Mouse (Mus musculus): ENCODE results near the gene 1700018F24Rik. TPM values are rescaled to one million over a fixed set of nuclear protein-coding genes. Genes with fewer than 3 reads are reported as not detected.
A peak's percentile ranks its signal among the peaks of the same experiment; 100 is the strongest.
"Not testable (repeated sequence)": the region's sequence is repeated elsewhere in the genome, so short reads cannot be mapped to it uniquely, and the experiment has no call there.

1700018F24Rik gene
- polyA plus RNA-seq, 1 experiment: not detected

DNA sequence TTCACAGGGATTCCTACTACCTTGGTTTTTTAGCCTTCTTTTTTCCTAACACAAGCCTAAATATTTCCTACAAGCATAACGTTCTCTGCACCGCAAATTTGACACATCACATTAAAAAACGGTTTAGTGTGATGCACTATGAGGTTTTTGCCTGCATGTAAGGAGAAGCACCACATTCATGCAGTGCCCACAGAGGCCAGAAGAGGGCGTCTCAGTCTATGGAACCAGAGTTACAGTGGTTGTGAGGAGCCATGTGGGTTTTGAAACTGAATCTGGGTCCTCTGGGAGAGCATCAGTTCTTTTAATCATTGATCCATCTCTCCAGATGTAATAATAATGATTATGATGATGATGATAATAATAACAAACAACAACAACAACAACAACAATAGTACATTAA is 1.2 kb upstream of the 1700018F24Rik start:
- no peak overlapping the region for H3K4me3 ChIP-seq (replicated peaks)
- peaks cover 4% of the 10 kb centered on the region for H3K27me3 ChIP-seq (replicated peaks)
- no peaks in the 10 kb centered on the region for H3K36me3 ChIP-seq (replicated peaks; ENCODE audit: low read length)
- peaks cover 8% of the 10 kb centered on the region for H3K9me3 ChIP-seq
- TF ChIP-seq FLI1 (IDR thresholded peaks at IDR 0.05; ENCODE audit: low read length): no peak
- no peak for TF ChIP-seq GATA1 (IDR thresholded peaks at IDR 0.05; ENCODE audit: borderline replicate concordance, low read length)
- H3K4me1 ChIP-seq: no peaks in the 10 kb centered on the region

- H3K4me1 ChIP-seq; H3K27me3 ChIP-seq (replicated peaks); H3K9me3 ChIP-seq; H3K36me3 ChIP-seq (replicated peaks; ENCODE audit: low read length); H3K4me3 ChIP-seq (replicated peaks): not testable (repeated sequence)
Observed at GRCm38 (mm10) chr5:145054187-145054586, 11.4 kb downstream of the 1700018F24Rik start.

DNA sequence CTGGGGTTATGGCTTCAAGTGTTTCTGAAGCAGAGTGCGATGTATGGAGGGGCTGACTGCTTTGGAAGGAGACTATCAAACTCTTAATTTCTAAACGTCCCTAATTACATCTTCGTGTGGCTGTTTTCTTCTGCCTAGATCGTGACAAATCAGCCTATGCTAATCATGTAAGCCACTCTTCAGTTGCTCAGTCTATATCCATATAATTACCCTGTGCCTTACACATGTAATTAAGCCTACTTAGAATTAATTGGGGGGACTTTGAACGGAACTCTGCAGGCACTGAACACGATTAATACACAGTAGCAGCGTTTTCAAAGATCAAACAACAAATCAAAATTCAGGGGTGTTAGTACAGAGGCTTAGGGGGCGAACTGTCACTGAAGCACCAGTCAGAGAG is 15.1 kb downstream of the 1700018F24Rik start:
- H3K9me3 ChIP-seq: peaks cover 5% of the 10 kb centered on the region
- TF ChIP-seq GATA1 (IDR thresholded peaks at IDR 0.05; ENCODE audit: borderline replicate concordance, low read length) (no peak), FLI1 (IDR thresholded peaks at IDR 0.05; ENCODE audit: low read length) (no peak)
- 0 out of 2 replicates have a peak, but pooled peaks cover 3% of the 10 kb centered on the region for H3K4me1 ChIP-seq
- H3K27me3 ChIP-seq (replicated peaks): peaks cover 19% of the 10 kb centered on the region
- no peak overlapping the region for H3K4me3 ChIP-seq (replicated peaks)
- no peaks in the 10 kb centered on the region for H3K36me3 ChIP-seq (replicated peaks; ENCODE audit: low read length)

DNA sequence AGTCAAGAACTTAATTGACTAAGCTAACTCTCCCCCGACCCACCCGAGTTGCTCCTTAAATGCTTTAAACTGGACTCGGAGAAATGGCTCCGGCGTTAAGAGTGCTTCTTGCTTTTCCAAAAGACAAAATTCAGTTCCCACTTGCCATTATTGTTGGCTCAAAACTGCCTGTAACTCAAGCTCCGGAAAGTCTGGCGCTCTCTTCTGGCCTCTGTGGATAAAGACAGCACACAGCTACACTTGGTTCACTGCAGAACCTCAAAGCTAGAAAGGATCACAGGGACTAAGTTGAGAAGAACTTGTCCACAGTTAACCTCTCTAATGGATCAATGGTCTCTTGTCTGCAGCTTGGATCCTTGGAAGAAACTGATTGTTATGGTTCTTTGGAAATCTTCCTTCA is 15.9 kb downstream of the 1700018F24Rik start:
- no peaks in the 10 kb centered on the region for H3K36me3 ChIP-seq (replicated peaks; ENCODE audit: low read length)
- peaks cover 19% of the 10 kb centered on the region for H3K27me3 ChIP-seq (replicated peaks)
- no peak for TF ChIP-seq FLI1 (IDR thresholded peaks at IDR 0.05; ENCODE audit: low read length)
- no peak for TF ChIP-seq GATA1 (IDR thresholded peaks at IDR 0.05; ENCODE audit: borderline replicate concordance, low read length)
- H3K4me3 ChIP-seq (replicated peaks): no peak overlapping the region
- peaks cover 9% of the 10 kb centered on the region for H3K9me3 ChIP-seq
- H3K4me1 ChIP-seq: 0 out of 2 replicates have a peak, but pooled peaks cover 3% of the 10 kb centered on the region

DNA sequence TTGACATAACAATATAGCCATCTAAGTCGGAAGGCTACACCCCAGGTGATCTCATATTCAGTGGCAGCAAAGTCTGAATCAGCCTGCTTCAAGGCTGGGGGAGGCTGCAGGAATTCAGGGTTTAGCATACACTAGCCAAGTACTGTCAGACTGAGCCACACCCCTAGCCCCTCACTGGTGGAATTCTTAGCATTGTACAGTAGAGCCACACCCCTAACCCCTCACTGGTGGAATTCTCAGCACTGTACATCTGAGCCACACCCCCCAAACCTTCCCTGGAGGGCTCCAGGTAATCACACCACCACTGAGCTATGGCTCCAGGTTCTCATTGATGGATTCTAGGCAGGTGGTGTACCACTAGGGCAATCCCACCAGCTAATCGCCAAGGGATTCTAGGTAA is 16.7 kb downstream of the 1700018F24Rik start:
- 0 out of 2 replicates have a peak, but pooled peaks cover 3% of the 10 kb centered on the region for H3K4me1 ChIP-seq
- peaks cover 9% of the 10 kb centered on the region for H3K9me3 ChIP-seq
- TF ChIP-seq GATA1 (IDR thresholded peaks at IDR 0.05; ENCODE audit: borderline replicate concordance, low read length) (no peak), FLI1 (IDR thresholded peaks at IDR 0.05; ENCODE audit: low read length) (no peak)
- peaks cover 19% of the 10 kb centered on the region for H3K27me3 ChIP-seq (replicated peaks)
- no peaks in the 10 kb centered on the region for H3K36me3 ChIP-seq (replicated peaks; ENCODE audit: low read length)
- no peak overlapping the region for H3K4me3 ChIP-seq (replicated peaks)

DNA sequence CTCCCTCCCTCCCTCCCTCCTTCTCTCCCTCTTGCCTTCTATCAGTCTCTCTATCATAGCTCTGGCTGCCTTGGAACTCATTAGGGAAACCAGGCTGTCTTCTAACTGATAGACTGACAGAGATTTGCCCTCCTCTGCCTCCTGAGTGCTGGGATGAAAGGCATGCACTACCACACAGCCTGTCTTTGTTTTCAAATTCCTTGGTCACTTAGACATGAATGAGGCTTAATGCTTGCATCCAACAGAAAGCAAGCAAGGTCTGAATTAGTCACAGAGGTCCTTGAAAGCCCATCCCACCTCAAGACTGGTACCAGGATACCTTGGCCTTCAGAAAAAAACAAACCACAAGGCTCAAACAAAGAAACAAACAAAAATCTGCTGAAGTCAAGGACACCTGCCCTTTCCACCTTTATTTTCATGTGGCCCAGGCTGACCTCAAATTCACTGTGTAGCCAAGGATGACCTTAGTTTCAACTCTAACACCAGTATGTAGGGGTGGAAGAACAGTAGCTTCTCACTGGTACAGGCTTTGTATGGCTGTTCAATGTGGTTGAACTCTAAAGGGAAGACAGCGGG is 22.1 kb downstream of the 1700018F24Rik start:
- TF ChIP-seq FLI1 (IDR thresholded peaks at IDR 0.05; ENCODE audit: low read length) (no peak), GATA1 (IDR thresholded peaks at IDR 0.05; ENCODE audit: borderline replicate concordance, low read length) (no peak)
- H3K9me3 ChIP-seq: peaks cover 9% of the 10 kb centered on the region
- no peaks in the 10 kb centered on the region for H3K36me3 ChIP-seq (replicated peaks; ENCODE audit: low read length)
- H3K4me1 ChIP-seq: no peaks in the 10 kb centered on the region
- H3K27me3 ChIP-seq (replicated peaks): peaks cover 25% of the 10 kb centered on the region
- no peak overlapping the region for H3K4me3 ChIP-seq (replicated peaks)

DNA sequence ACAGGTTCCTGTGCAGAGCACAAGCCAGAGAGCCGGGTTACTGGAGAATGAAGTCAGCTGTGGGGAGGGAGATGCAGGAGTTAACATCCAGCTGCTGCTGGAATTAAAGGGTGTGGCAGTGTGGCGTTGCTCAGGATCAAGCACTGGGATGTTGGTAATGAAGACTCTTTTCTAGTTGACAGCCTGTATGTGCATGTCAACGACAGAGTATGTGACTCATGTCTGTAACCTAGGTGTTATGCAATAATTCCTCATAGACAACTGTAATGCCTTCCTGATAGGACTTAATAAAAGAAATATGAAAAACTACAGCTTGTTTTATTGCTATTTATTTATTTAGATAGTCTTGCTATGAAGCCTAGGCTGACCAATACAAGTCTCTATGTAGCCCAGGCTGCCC is 26.1 kb downstream of the 1700018F24Rik start:
- TF ChIP-seq GATA1 (IDR thresholded peaks at IDR 0.05; ENCODE audit: borderline replicate concordance, low read length): no peak
- TF ChIP-seq FLI1 (IDR thresholded peaks at IDR 0.05; ENCODE audit: low read length): no peak
- Histone ChIP-seq H3K36me3 (replicated peaks; ENCODE audit: low read length) (no peaks in the 10 kb centered on the region), H3K9me3 (peaks cover 8% of the 10 kb centered on the region), H3K27me3 (replicated peaks) (peaks cover 19% of the 10 kb centered on the region), H3K4me3 (replicated peaks) (no peak overlapping the region), H3K4me1 (no peaks in the 10 kb centered on the region)

DNA sequence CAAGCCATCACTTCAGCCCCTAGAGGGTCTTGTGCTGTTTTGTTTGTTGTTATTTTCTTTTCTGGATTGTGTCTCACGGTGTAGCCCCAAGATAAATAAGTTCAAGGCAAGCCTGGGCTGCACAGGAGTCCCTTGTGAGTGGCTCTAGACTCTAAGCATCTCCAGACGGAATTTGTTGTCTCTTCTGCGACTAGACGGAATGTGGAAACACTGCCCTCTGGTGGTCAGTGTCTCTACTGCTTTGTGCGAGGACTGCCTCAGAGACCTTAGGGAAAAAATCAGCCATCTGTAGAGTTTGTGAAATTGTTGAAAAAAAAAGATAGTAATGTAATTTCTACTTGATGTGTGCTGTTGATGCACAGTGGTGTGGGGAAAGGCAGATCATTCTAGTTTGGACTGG is 26.9 kb downstream of the 1700018F24Rik start:
- Histone ChIP-seq H3K4me3 (replicated peaks) (no peak overlapping the region), H3K27me3 (replicated peaks) (peaks cover 19% of the 10 kb centered on the region), H3K9me3 (peaks cover 8% of the 10 kb centered on the region), H3K36me3 (replicated peaks; ENCODE audit: low read length) (no peaks in the 10 kb centered on the region), H3K4me1 (peaks cover 7% of the 10 kb centered on the region)
- TF ChIP-seq FLI1 (IDR thresholded peaks at IDR 0.05; ENCODE audit: low read length): no peak
- no peak for TF ChIP-seq GATA1 (IDR thresholded peaks at IDR 0.05; ENCODE audit: borderline replicate concordance, low read length)

GRCm38 (mm10) chr5:145071342-145071741 is 28.6 kb downstream of the 1700018F24Rik start:
- TF ChIP-seq FLI1 (IDR thresholded peaks at IDR 0.05; ENCODE audit: low read length): no peak
- TF ChIP-seq GATA1 (IDR thresholded peaks at IDR 0.05; ENCODE audit: borderline replicate concordance, low read length): no peak
- Histone ChIP-seq H3K4me3 (replicated peaks) (no peak overlapping the region), H3K4me1 (peaks cover 12% of the 10 kb centered on the region), H3K27me3 (replicated peaks) (peaks cover 8% of the 10 kb centered on the region), H3K36me3 (replicated peaks; ENCODE audit: low read length) (no peaks in the 10 kb centered on the region), H3K9me3 (peaks cover 8% of the 10 kb centered on the region)

DNA sequence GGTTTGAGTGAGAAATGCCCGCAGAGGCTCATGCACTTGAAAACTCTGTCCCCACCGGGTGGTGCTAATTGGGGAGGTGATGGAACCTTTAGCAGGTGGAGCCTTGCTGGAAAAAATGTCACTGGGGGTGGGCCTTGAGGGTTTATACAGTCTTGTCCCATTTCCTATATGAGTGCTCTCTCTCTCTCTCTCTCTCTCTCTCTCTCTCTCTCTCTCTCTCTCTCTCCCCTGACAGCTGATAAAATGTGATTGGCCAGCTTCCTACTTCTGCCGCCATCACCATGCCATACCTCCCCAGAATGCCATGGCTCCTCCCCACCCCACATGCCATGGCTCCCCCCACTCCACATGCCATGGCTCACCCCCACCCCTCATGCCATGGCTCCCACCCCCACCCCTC is 32.3 kb downstream of the 1700018F24Rik start:
- Histone ChIP-seq H3K4me1 (peaks cover 17% of the 10 kb centered on the region), H3K27me3 (replicated peaks) (peaks cover 4% of the 10 kb centered on the region), H3K9me3 (peaks cover 8% of the 10 kb centered on the region), H3K36me3 (replicated peaks; ENCODE audit: low read length) (no peaks in the 10 kb centered on the region), H3K4me3 (replicated peaks) (peak overlapping the region; percentile 75)
- TF ChIP-seq FLI1 (IDR thresholded peaks at IDR 0.05; ENCODE audit: low read length) (no peak), GATA1 (IDR thresholded peaks at IDR 0.05; ENCODE audit: borderline replicate concordance, low read length) (no peak)

Measured in megakaryocyte, embryonic 14.5 days (primary cell).